Mouse (Mus musculus): ENCODE results near the gene Gm1043. TPM values are rescaled to one million over a fixed set of nuclear protein-coding genes. Genes with fewer than 3 reads are reported as not detected.

The Gm1043 gene
- total RNA-seq, 2 experiments from 2014 or later: not detected

GRCm38 (mm10) chr5:37064454-37065449, 20.4 kb upstream of the Gm1043 start:
- intact Hi-C loops (cut with DNase I; ENCODE audit: low total_unique reads): no loop called here
- no peak for DNase-seq

DNA sequence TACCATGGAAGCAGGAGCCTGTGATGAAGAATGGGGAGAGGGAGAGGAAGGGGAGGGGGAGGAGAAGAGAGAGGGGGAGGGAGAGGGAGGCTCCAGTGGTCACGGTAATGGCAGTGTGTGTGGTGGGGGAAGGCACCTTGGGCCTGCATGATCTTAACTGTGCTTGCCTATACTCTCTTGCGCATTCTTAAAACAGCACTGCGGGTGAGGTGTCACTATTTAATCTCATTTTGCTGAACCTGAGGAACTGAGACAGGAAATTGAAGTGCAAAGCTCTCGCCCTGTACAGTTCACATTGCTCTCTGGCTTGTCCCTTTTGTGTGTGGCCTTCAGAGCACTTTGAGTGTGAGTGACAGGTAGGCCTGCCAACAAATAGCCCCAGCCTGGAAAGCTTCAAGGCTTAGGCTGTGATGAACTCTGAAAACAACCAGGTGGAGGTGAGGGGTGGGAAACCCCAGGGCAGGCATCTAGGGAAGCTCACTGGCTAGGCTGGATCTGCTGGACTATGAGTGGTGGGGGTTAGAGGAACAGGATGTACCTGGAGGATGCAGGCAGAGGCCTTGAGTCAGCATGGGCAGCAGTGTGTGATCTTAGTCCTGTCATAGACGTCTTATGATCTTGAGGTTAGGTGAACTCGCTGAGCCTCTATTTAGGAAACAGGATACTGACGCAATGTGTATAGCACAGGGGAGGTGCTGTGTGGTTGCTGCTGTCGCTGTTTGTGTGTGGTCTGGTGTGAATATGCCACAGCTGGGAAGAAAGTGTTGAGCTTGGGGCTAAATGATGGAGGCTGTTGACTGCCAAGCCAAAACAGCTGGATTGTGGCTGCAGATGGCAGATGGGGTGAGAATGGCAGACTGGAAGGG, 18.2 kb upstream of the Gm1043 start:
- intact Hi-C loops (cut with DNase I; ENCODE audit: low total_unique reads): no loop called here
- DNase-seq: no peak

GRCm38 (mm10) chr5:37073660-37074059, 11.5 kb upstream of the Gm1043 start:
- no peak for DNase-seq
- intact Hi-C loops (cut with DNase I; ENCODE audit: low total_unique reads): no loop called here

DNA sequence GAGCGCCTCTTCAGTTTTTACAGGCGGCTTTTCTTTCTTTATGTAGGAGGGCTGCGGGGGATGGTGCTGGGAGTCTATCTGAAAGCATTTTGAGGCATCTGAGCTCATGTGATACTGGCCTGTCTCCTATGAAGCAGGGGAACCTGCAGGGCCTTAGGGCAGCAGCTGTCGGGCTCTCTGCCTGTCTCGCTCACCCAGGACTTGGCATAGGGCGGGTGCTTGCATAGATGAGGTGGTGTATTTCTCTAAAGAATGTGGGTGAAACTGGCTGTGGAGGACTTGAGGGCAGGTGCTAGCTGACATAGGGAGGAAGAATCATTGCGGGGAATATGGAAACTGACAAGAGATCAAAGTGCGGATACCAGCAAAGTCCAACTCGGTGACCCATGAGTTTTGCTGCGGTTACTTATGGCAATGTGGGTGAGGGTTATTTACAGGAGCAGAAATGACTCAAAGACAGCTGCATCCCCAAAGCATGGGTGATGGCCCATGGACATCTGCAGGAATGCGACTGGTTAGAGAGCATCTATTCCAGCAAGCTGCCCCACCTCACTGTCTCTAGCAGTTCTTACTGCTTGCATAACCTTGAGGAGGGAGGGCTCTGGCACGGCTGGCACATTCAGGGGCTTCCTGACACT, 8.4 kb upstream of the Gm1043 start:
- DNase-seq: no peak
- intact Hi-C loops (cut with DNase I; ENCODE audit: low total_unique reads): no loop called here

DNA sequence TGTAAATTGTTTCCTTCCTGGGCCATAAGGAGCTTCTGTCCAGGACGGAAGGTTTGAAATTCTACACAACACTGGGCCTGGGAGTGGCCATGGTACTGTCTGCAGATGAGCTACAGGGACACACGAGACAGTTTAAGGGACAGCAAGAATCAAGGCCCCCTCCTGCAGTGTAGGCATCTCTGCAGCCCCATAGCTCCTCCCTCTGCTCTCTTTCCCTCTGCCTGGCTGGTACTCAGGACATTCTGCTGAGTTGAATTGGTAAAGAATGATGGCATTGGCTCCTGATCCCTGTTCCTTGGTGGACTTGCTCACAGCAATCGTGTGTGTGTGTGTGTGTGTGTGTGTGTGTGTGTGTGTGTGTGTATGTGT, 7.9 kb upstream of the Gm1043 start:
- intact Hi-C loops (cut with DNase I; ENCODE audit: low total_unique reads): no loop called here
- no peak for DNase-seq

GRCm38 (mm10) chr5:37079484-37079883, 5.7 kb upstream of the Gm1043 start:
- DNase-seq: no peak
- intact Hi-C loops (cut with DNase I; ENCODE audit: low total_unique reads): no loop called here

DNA sequence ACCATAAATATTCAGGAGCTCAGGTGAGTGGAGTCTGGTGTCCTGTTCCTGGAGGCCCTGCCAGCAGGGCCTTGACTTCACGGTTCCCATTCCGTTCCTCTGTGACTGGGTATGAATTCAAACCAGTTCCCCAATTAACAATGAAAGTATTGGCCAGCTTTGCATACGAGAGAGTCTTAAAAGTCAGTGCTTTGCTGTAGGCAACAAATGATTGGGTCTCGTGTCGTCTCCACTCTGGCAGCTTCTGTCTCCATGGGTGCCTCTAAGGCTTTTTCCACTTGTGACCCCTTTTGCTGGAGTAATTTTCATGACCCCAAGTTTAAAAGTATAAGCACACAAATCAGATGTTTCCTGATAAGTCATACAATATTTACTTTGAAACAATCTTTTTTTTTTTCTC, 4.6 kb upstream of the Gm1043 start:
- intact Hi-C loops (cut with DNase I; ENCODE audit: low total_unique reads): no loop called here

GRCm38 (mm10) chr5:37082420-37082819, 2.8 kb upstream of the Gm1043 start:
- DNase-seq: no peak
- intact Hi-C loops (cut with DNase I; ENCODE audit: low total_unique reads): no loop called here

More for the DNA sequence above, 4.6 kb upstream of the Gm1043 start:
- no peak for DNase-seq

DNA sequence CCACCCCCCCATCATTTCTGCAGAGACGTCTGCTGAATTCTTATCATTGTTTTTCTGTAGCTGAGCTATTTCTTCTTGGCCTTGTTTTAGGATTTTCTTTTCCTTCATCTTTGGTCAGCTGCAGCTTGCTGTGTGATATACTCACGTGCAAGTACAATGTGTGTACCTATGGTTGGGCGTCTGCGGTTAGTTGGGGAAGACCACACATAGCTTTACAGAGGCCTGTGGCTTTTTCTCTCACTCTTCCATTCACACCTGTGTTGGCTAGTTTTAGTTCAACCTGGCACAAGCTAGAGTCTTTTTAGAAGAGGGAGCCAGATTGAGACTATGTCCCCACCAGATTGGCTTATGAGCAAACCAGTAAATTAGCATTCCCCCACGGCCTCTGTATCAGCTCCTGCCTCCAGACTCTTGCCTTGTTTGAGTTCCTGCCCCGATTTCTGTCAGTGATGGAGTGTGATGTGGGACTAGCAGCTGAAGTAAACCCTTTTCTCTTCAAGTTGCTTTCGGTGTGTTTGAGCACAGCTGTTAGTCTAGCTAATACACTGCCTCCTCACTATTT, 1.9 kb upstream of the Gm1043 start:
- intact Hi-C loops (cut with DNase I; ENCODE audit: low total_unique reads): no loop called here
- no peak for DNase-seq

GRCm38 (mm10) chr5:37083850-37084249, 1.3 kb upstream of the Gm1043 start:
- intact Hi-C loops (cut with DNase I; ENCODE audit: low total_unique reads): no loop called here
- no peak for DNase-seq

- no peak for DNase-seq
- intact Hi-C loops (cut with DNase I; ENCODE audit: low total_unique reads): no loop called here
Observed at GRCm38 (mm10) chr5:37085918-37086317, 748 bp downstream of the Gm1043 start.

DNA sequence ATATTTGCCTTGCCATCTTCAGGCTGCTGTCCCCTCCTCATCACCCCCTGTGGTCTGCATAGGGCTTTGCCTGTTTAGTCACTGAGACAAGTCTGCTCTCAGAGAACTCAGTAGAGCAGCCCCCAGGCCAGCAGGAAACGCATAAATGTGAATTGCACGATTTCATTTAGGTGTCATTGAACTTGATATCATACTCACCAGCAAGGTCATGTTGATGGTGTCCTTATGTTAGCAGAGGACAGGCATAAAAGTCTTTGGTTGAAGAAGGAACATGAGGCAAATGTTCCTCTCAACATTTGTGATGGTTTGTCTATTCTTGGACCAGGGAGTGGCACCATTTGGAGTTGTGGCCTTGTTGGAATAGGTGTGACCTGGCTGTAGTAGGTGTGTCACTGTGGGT, 2.6 kb downstream of the Gm1043 start:
- no peak for DNase-seq
- intact Hi-C loops (cut with DNase I; ENCODE audit: low total_unique reads): no loop called here

GRCm38 (mm10) chr5:37088342-37089108, 3.4 kb downstream of the Gm1043 start:
- intact Hi-C loops (cut with DNase I; ENCODE audit: low total_unique reads): no loop called here
- DNase-seq: no peak

GRCm38 (mm10) chr5:37091171-37091628, 6.0 kb downstream of the Gm1043 start:
- intact Hi-C loops (cut with DNase I; ENCODE audit: low total_unique reads): no loop called here
- no peak for DNase-seq

DNA sequence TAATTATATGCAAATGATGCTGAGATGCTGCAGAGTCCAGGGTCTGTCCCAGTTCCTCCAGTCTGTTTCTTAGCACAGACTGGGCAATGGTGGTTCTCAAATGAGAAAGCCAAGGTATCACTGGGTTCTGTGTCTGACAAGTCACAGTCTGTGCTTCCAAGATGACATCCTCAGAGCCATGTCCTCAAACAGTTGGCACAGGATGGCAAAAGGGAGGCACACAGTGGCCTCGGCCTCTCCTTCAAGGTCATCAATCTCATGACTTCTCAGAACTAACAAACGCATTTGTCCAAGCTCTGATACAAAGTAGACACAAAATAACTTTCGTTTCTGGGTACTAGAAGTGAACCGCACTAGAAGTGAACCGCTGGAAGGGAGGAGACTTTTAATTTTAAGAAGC, 9.8 kb downstream of the Gm1043 start:
- DNase-seq: no peak
- intact Hi-C loops (cut with DNase I; ENCODE audit: low total_unique reads): no loop called here

GRCm38 (mm10) chr5:37097591-37097990, 12.4 kb downstream of the Gm1043 start:
- DNase-seq: no peak
- intact Hi-C loops (cut with DNase I; ENCODE audit: low total_unique reads): no loop called here

- intact Hi-C loops (cut with DNase I; ENCODE audit: low total_unique reads): no loop called here
- no peak for DNase-seq
Observed at GRCm38 (mm10) chr5:37100813-37101212, 15.6 kb downstream of the Gm1043 start.

GRCm38 (mm10) chr5:37101631-37102030, 16.5 kb downstream of the Gm1043 start:
- no peak for DNase-seq
- intact Hi-C loops (cut with DNase I; ENCODE audit: low total_unique reads): no loop called here

- DNase-seq: no peak
- intact Hi-C loops (cut with DNase I; ENCODE audit: low total_unique reads): no loop called here
Observed at GRCm38 (mm10) chr5:37102056-37102455, 16.9 kb downstream of the Gm1043 start.
